Mouse (Mus musculus): Measurements from ENCODE around the gene Hsd17b12. TPM values are rescaled to one million over a fixed set of nuclear protein-coding genes. Genes with fewer than 3 reads are reported as not detected.

Hsd17b12 gene
- 175 and 183 TPM in 2 replicates for polyA plus RNA-seq (2015; fragmentation: Nextera tagmentation; extraction: Ambion mirVana)

DNA sequence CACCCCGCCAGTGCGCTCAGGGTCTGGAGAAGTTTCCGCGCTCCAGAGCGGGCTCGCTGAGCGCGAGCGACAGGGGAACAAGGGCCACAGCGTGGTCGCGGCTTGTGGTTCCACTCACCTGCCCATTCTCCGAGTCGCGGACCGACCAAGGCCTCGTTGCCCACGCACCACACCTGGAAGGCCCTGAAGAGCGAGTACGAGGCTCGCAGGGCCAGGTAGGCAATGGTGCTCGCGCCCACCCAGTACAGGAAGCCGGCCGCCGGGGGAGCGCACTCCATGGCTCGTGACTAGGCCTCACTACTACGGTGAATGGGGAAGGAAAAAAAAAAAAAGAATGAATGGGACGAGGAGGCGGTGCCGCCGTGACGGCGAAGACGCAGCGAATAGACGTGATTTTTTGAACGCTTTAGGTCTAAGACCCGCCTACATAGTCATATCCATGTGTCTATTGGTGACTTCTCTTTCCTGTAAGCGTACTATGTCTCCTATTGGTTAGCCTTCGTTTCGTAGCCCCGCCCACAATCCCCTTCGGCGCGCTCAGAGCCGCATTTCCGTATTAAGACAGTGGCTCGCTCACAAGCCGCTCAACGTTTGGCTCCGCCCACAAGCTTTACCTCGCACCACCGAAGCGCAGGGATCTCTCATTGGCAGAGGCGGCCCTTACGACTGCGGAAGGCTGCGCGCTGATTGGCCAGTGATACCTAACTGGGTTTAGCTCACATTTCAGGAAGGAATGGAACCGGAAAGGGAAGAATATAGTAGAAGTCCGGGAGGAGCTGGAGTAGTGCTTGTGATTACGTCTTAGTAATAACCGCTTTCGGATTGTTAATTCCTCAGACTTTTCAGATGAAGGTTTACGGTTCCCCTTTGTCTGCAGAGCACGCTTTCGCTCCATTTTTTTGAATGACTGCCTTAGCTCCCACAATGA is at the start of gene Hsd17b12:
Gene Hsd17b12 (minus strand): TSS at position 373 of the 928 bp plus-strand sequence.
- peak; percentile 99 for ATAC-seq
- Histone ChIP-seq H3K27me3 (replicated peaks; ENCODE audit: control insufficient read depth, insufficient read depth, low read length) (no peaks in the 10 kb centered on the region), H3K9me3 (ENCODE audit: control insufficient read depth, low read length) (no peaks in the 10 kb centered on the region), H3K4me1 (ENCODE audit: control insufficient read depth, insufficient read depth, low read length) (peaks cover 22% of the 10 kb centered on the region), H3K4me2 (ENCODE audit: low read depth, low read length) (peak within 1 kb of the TSS; percentile 55), H3K4me3 (ENCODE audit: low read length) (peak within 1 kb of the TSS; percentile 89), H3K9ac (ENCODE audit: low read depth, low read length) (peak within 1 kb of the TSS; percentile 89), H3K27ac (ENCODE audit: low read length) (peak within 1 kb of the TSS; percentile 91), H3K36me3 (ENCODE audit: control insufficient read depth, insufficient read depth, low read length) (no peaks in the 10 kb centered on the region)
- WGBS, result under 1% methylated on average over 69 of the region's 69 CpGs

DNA sequence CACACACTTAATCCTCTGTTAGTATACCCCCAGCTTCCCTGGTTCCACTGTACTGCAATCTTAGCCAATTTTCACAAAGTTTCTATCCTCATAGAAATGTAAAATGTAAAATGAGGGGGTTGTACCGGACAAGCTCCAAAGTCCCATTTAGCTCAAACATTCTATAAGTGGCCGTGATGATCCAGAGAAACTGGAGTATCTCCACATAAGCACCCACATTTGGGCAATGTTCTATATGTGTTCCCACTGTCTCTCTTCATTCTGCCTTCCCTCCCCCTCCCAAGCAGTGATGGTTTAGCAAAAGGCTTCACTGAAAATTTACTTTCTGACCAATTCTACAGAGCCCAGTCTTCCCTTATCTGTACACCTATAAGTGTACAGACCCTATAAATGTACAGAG is 27.1 kb upstream of the Hsd17b12 start:
- H3K4me1 ChIP-seq (ENCODE audit: control insufficient read depth, insufficient read depth, low read length), result no peaks in the 10 kb centered on the region
- H3K27ac ChIP-seq (ENCODE audit: low read length), result no peak overlapping the region
- peaks cover 8% of the 10 kb centered on the region; the same call in 1 of the 2 replicates for H3K27me3 ChIP-seq (replicated peaks; ENCODE audit: control insufficient read depth, insufficient read depth, low read length)
- H3K9ac ChIP-seq (ENCODE audit: low read depth, low read length), result no peak overlapping the region
- H3K4me2 ChIP-seq (ENCODE audit: low read depth, low read length), result no peak overlapping the region
- no peaks in the 10 kb centered on the region for H3K36me3 ChIP-seq (ENCODE audit: control insufficient read depth, insufficient read depth, low read length)
- H3K9me3 ChIP-seq (ENCODE audit: control insufficient read depth, low read length), result no peaks in the 10 kb centered on the region
- WGBS, result 78% methylated on average over 2 of the region's 2 CpGs
- ATAC-seq, result no peak
- no peak overlapping the region for H3K4me3 ChIP-seq (ENCODE audit: low read length)

- WGBS, result 41% methylated on average over 6 of the region's 6 CpGs
- Histone ChIP-seq H3K4me1 (ENCODE audit: control insufficient read depth, insufficient read depth, low read length) (no peaks in the 10 kb centered on the region), H3K9ac (ENCODE audit: low read depth, low read length) (no peak overlapping the region), H3K27me3 (replicated peaks; ENCODE audit: control insufficient read depth, insufficient read depth, low read length) (peaks cover 8% of the 10 kb centered on the region; the same call in 1 of the 2 replicates), H3K27ac (ENCODE audit: low read length) (no peak overlapping the region), H3K4me2 (ENCODE audit: low read depth, low read length) (no peak overlapping the region), H3K4me3 (ENCODE audit: low read length) (no peak overlapping the region), H3K36me3 (ENCODE audit: control insufficient read depth, insufficient read depth, low read length) (no peaks in the 10 kb centered on the region), H3K9me3 (ENCODE audit: control insufficient read depth, low read length) (no peaks in the 10 kb centered on the region)
- no peak for ATAC-seq
These were observed 26.4 kb upstream of the Hsd17b12 start for GRCm38 (mm10) chr2:94184142-94184541.

GRCm38 (mm10) chr2:94179030-94179407 is 21.3 kb upstream of the Hsd17b12 start:
- no peaks in the 10 kb centered on the region for H3K9me3 ChIP-seq (ENCODE audit: control insufficient read depth, low read length)
- H3K27me3 ChIP-seq (replicated peaks; ENCODE audit: control insufficient read depth, insufficient read depth, low read length), result peaks cover 8% of the 10 kb centered on the region; the same call in 1 of the 2 replicates
- peak; percentile 69; the same call in 1 of the 2 replicates for ATAC-seq
- H3K9ac ChIP-seq (ENCODE audit: low read depth, low read length), result no peak overlapping the region
- H3K27ac ChIP-seq (ENCODE audit: low read length), result no peak overlapping the region
- WGBS, result 0% methylated on average over 3 of the region's 3 CpGs
- H3K36me3 ChIP-seq (ENCODE audit: control insufficient read depth, insufficient read depth, low read length), result no peaks in the 10 kb centered on the region
- H3K4me1 ChIP-seq (ENCODE audit: control insufficient read depth, insufficient read depth, low read length), result peaks cover 7% of the 10 kb centered on the region; the same call in 1 of the 2 replicates
- H3K4me3 ChIP-seq (ENCODE audit: low read length), result peak overlapping the region; percentile 76; the same call in 1 of the 2 replicates
- H3K4me2 ChIP-seq (ENCODE audit: low read depth, low read length), result no peak overlapping the region

GRCm38 (mm10) chr2:94178321-94179029 is 20.7 kb upstream of the Hsd17b12 start:
- WGBS, result under 1% methylated on average over 22 of the region's 22 CpGs
- Histone ChIP-seq H3K4me1 (ENCODE audit: control insufficient read depth, insufficient read depth, low read length) (peaks cover 7% of the 10 kb centered on the region; the same call in 1 of the 2 replicates), H3K9ac (ENCODE audit: low read depth, low read length) (peak overlapping the region; percentile 92), H3K9me3 (ENCODE audit: control insufficient read depth, low read length) (no peaks in the 10 kb centered on the region), H3K4me3 (ENCODE audit: low read length) (peak overlapping the region; percentile 76), H3K27ac (ENCODE audit: low read length) (no peak overlapping the region), H3K4me2 (ENCODE audit: low read depth, low read length) (peak overlapping the region; percentile 70), H3K36me3 (ENCODE audit: control insufficient read depth, insufficient read depth, low read length) (no peaks in the 10 kb centered on the region), H3K27me3 (replicated peaks; ENCODE audit: control insufficient read depth, insufficient read depth, low read length) (peaks cover 6% of the 10 kb centered on the region; the same call in 1 of the 2 replicates)
- ATAC-seq, result peak; percentile 97

DNA sequence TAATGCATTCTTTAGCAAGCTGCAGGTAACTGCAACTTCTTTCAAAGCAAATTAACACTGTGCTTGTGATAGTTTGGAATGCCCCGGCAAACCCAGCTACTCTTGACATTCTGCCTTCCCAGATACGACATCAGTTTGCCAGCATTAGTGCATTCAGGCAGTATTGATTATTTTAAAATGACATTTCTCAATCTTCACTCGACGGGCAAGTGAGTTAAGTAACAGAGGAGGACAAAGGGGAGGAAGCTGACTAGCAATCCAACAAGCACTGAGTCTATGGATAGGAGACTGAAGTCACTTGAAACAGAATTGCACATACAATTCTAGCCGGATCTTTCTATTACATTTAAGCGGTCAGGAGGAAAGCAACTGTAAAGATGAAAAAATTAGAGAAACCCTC is 19.5 kb upstream of the Hsd17b12 start:
- H3K27ac ChIP-seq (ENCODE audit: low read length), result no peak overlapping the region
- no peak overlapping the region for H3K4me3 ChIP-seq (ENCODE audit: low read length)
- 75% methylated on average over 6 of the region's 6 CpGs for WGBS
- no peaks in the 10 kb centered on the region for H3K27me3 ChIP-seq (replicated peaks; ENCODE audit: control insufficient read depth, insufficient read depth, low read length)
- peaks cover 7% of the 10 kb centered on the region; the same call in 1 of the 2 replicates for H3K4me1 ChIP-seq (ENCODE audit: control insufficient read depth, insufficient read depth, low read length)
- no peak overlapping the region for H3K4me2 ChIP-seq (ENCODE audit: low read depth, low read length)
- no peak for ATAC-seq
- H3K9ac ChIP-seq (ENCODE audit: low read depth, low read length), result no peak overlapping the region
- H3K36me3 ChIP-seq (ENCODE audit: control insufficient read depth, insufficient read depth, low read length), result no peaks in the 10 kb centered on the region
- H3K9me3 ChIP-seq (ENCODE audit: control insufficient read depth, low read length), result no peaks in the 10 kb centered on the region

DNA sequence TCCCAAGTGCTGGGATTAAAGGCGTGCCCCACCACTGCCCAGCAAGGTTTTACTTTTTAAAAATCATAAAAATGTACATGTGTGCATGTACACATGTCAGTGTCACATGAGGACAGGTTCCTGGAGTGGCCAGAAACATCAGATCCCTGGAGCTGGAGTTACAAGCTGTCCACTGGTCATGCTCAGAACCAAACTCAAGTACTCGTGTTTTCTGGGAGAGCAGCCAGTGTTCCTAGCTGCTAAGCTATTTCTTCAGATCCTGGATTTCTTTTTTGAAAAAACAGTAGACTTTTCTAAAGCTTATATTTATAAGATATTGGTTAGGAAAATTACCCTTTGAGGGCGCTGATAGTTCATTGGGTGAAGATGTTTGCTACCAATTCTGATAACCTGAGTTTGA is 18.6 kb upstream of the Hsd17b12 start:
- WGBS, result 91% methylated on average over 3 of the region's 3 CpGs
- H3K9ac ChIP-seq (ENCODE audit: low read depth, low read length), result no peak overlapping the region
- no peak overlapping the region for H3K27ac ChIP-seq (ENCODE audit: low read length)
- H3K4me3 ChIP-seq (ENCODE audit: low read length), result no peak overlapping the region
- H3K36me3 ChIP-seq (ENCODE audit: control insufficient read depth, insufficient read depth, low read length), result no peaks in the 10 kb centered on the region
- H3K4me2 ChIP-seq (ENCODE audit: low read depth, low read length), result no peak overlapping the region
- ATAC-seq, result no peak
- no peaks in the 10 kb centered on the region for H3K27me3 ChIP-seq (replicated peaks; ENCODE audit: control insufficient read depth, insufficient read depth, low read length)
- H3K4me1 ChIP-seq (ENCODE audit: control insufficient read depth, insufficient read depth, low read length), result peaks cover 7% of the 10 kb centered on the region; the same call in 1 of the 2 replicates
- no peaks in the 10 kb centered on the region for H3K9me3 ChIP-seq (ENCODE audit: control insufficient read depth, low read length)

DNA sequence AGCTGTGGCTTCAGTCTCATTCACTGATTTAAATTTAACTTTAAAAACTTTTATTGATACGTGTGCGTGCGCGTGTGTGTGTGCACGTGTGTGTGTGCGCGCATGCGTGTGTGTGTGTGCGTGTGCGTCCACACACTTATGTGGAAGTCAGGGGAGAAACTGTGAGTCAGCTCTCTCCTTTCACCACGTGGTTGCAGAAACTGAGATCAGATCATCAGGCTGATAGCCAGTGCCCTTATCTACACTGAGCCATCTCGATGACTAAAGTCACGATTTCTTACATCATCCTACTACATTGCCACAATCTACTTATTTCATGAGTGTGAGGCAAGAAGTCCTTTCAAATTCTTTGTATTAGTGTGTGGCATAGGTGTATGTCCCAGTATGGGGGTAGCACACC is 15.8 kb upstream of the Hsd17b12 start:
- H3K9ac ChIP-seq (ENCODE audit: low read depth, low read length), result no peak overlapping the region
- no peaks in the 10 kb centered on the region for H3K9me3 ChIP-seq (ENCODE audit: control insufficient read depth, low read length)
- ATAC-seq, result no peak
- peaks cover 7% of the 10 kb centered on the region; the same call in 1 of the 2 replicates for H3K4me1 ChIP-seq (ENCODE audit: control insufficient read depth, insufficient read depth, low read length)
- no peaks in the 10 kb centered on the region for H3K36me3 ChIP-seq (ENCODE audit: control insufficient read depth, insufficient read depth, low read length)
- 87% methylated on average over 13 of the region's 13 CpGs for WGBS
- H3K27me3 ChIP-seq (replicated peaks; ENCODE audit: control insufficient read depth, insufficient read depth, low read length), result no peaks in the 10 kb centered on the region
- H3K4me2 ChIP-seq (ENCODE audit: low read depth, low read length), result no peak overlapping the region
- no peak overlapping the region for H3K27ac ChIP-seq (ENCODE audit: low read length)
- no peak overlapping the region for H3K4me3 ChIP-seq (ENCODE audit: low read length)

DNA sequence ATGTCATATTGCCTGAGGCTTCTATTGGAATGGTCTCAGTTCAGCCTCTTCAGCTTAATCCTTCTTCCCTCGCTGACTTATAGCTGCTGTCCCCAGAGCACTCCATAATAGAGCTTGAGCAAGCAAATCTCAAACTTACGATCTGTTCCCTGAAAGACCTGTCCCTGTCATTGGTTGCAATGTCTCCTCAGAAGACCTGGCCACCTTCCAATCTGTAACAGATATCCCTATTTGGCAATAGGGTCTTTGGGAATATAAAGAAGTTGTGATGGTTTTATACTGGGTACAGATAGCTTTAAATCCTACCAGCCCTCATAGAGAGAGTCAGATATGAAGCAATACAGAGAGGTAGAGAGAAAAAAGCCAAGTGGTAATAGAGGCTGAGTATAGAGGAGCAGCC is 5.4 kb upstream of the Hsd17b12 start:
- no peak overlapping the region for H3K27ac ChIP-seq (ENCODE audit: low read length)
- no peak overlapping the region for H3K4me3 ChIP-seq (ENCODE audit: low read length)
- H3K9me3 ChIP-seq (ENCODE audit: control insufficient read depth, low read length), result no peaks in the 10 kb centered on the region
- no peaks in the 10 kb centered on the region for H3K36me3 ChIP-seq (ENCODE audit: control insufficient read depth, insufficient read depth, low read length)
- no peak for ATAC-seq
- no peak overlapping the region for H3K4me2 ChIP-seq (ENCODE audit: low read depth, low read length)
- no peaks in the 10 kb centered on the region for H3K27me3 ChIP-seq (replicated peaks; ENCODE audit: control insufficient read depth, insufficient read depth, low read length)
- no peaks in the 10 kb centered on the region; the same call in 1 of the 2 replicates for H3K4me1 ChIP-seq (ENCODE audit: control insufficient read depth, insufficient read depth, low read length)
- 53% methylated on average over 2 of the region's 2 CpGs for WGBS
- H3K9ac ChIP-seq (ENCODE audit: low read depth, low read length), result no peak overlapping the region
